Mouse (Mus musculus) intestine, embryonic 16.5 days (tissue): ENCODE data around the gene Abraxas2. TPM values are rescaled to one million over a fixed set of nuclear protein-coding genes. Genes with fewer than 3 reads are reported as not detected.

Source experiments
- ATAC-seq: fragments of 200-750 bp; cut with Nextera tagmentation; 2 replicates; pipeline ENCODE4 v1.8.0; 2017; ENCODE audit warnings: moderate TSS enrichment, moderate library complexity
- H3K27ac ChIP-seq: fragments of 300-500 bp; sonication (generic); 2 replicates; pipeline ENCODE4 v1.5.1; 2014; ENCODE audit warnings: mild to moderate bottlenecking, low read length
- H3K27me3 ChIP-seq: fragments of 300-500 bp; sonication (generic); replicated peaks from 2 replicates; pipeline ENCODE4 v1.6.1; 2014; ENCODE audit warnings: low read length, control low read depth, mixed read lengths; ENCODE audit not compliant: control insufficient read depth, insufficient read depth
- H3K36me3 ChIP-seq: fragments of 300-500 bp; sonication (generic); 2 replicates; pipeline ENCODE4 v1.6.1; 2014; ENCODE audit warnings: low read length, control low read depth; ENCODE audit not compliant: control insufficient read depth, insufficient read depth
- H3K4me1 ChIP-seq: fragments of 300-500 bp; sonication (generic); 2 replicates; pipeline ENCODE4 v1.6.1; 2014; ENCODE audit warnings: low read length, control low read depth, mixed read lengths; ENCODE audit not compliant: control insufficient read depth, insufficient read depth
- H3K4me2 ChIP-seq: fragments of 300-500 bp; sonication (generic); 2 replicates; pipeline ENCODE4 v1.6.1; 2014; ENCODE audit warnings: low read depth, low read length, control low read depth
- H3K4me3 ChIP-seq: fragments of 300-500 bp; sonication (generic); 2 replicates; pipeline ENCODE4 v1.5.1; 2014; ENCODE audit warnings: mild to moderate bottlenecking, low read length
- H3K9ac ChIP-seq: fragments of 300-500 bp; sonication (generic); 2 replicates; pipeline ENCODE4 v1.6.1; 2014; ENCODE audit warnings: low read depth, low read length
- H3K9me3 ChIP-seq: fragments of 300-500 bp; sonication (generic); 2 replicates; pipeline ENCODE4 v1.6.1; 2016; ENCODE audit warnings: low read length, control low read depth; ENCODE audit not compliant: control insufficient read depth
- WGBS: fragments of 180-500 bp; shearing (Covaris S2); extraction: QIAGEN DNeasy Blood & Tissue Kit; methylation state at CpG from one replicate; pipeline ENCODE4 v1.1.7; 2014; 5-methylcytosine and 5-hydroxymethylcytosine counted together
- polyA plus RNA-seq: library from polyadenylated mRNA; unstranded; fragments of >200 nt; fragmentation: Nextera tagmentation; extraction: Ambion mirVana; gene quantifications from 2 replicates; pipeline ENCODE4 v1.2.1, GENCODE M21; 2015

Abraxas2 gene
- polyA plus RNA-seq, 1 experiment from 2014 or later = 32.4 TPM

- H3K9me3 ChIP-seq = no peaks in the 10 kb centered on the region
- H3K27ac ChIP-seq = no peak overlapping the region
- H3K4me2 ChIP-seq = no peak overlapping the region
- H3K36me3 ChIP-seq = no peaks in the 10 kb centered on the region
- 57% methylated on average over 2 of the region's 2 CpGs for WGBS
- H3K9ac ChIP-seq = no peak overlapping the region
- no peaks in the 10 kb centered on the region for H3K27me3 ChIP-seq
- no peaks in the 10 kb centered on the region for H3K4me1 ChIP-seq
- no peak overlapping the region for H3K4me3 ChIP-seq
- peak; percentile 88 for ATAC-seq
Observed at GRCm38 (mm10) chr7:132925227-132925626, 66.2 kb downstream of the Abraxas2 start.

GRCm38 (mm10) chr7:132927201-132927600 is 68.2 kb downstream of the Abraxas2 start:
- H3K27me3 ChIP-seq = no peaks in the 10 kb centered on the region
- no peak overlapping the region for H3K4me3 ChIP-seq
- H3K4me2 ChIP-seq = no peak overlapping the region
- 62% methylated on average over 3 of the region's 3 CpGs for WGBS
- no peaks in the 10 kb centered on the region for H3K36me3 ChIP-seq
- no peak overlapping the region for H3K9ac ChIP-seq
- no peak for ATAC-seq
- no peaks in the 10 kb centered on the region for H3K4me1 ChIP-seq
- no peak overlapping the region for H3K27ac ChIP-seq
- H3K9me3 ChIP-seq = no peaks in the 10 kb centered on the region

- no peaks in the 10 kb centered on the region for H3K9me3 ChIP-seq
- peak overlapping the region; percentile 91 for H3K9ac ChIP-seq
- ATAC-seq = no peak
- no peak overlapping the region for H3K27ac ChIP-seq
- no peaks in the 10 kb centered on the region for H3K27me3 ChIP-seq
- H3K4me3 ChIP-seq = peak overlapping the region; percentile 86
- peaks cover 4% of the 10 kb centered on the region for H3K4me1 ChIP-seq
- peak overlapping the region; percentile 65 for H3K4me2 ChIP-seq
- WGBS = 81% methylated on average over 5 of the region's 5 CpGs
- H3K36me3 ChIP-seq = no peaks in the 10 kb centered on the region
Observed at GRCm38 (mm10) chr7:132930055-132930454, 71.0 kb downstream of the Abraxas2 start.

GRCm38 (mm10) chr7:132930850-132931559 is 72.0 kb downstream of the Abraxas2 start, which contains the start of gene Zranb1:
Gene Zranb1 (plus strand): TSS chr7:132931142.
- Histone ChIP-seq H3K27me3 (no peaks in the 10 kb centered on the region), H3K4me1 (peaks cover 4% of the 10 kb centered on the region), H3K36me3 (no peaks in the 10 kb centered on the region), H3K27ac (peak within 1 kb of the TSS; percentile 98), H3K9me3 (no peaks in the 10 kb centered on the region), H3K4me2 (peak within 1 kb of the TSS; percentile 67), H3K4me3 (peak within 1 kb of the TSS; percentile 86), H3K9ac (peak within 1 kb of the TSS; percentile 91)
- under 1% methylated on average over 80 of the region's 93 CpGs for WGBS
- peak; percentile 100 for ATAC-seq

- peak overlapping the region; percentile 91 for H3K9ac ChIP-seq
- H3K9me3 ChIP-seq = no peaks in the 10 kb centered on the region
- under 1% methylated on average over 53 of the region's 55 CpGs for WGBS
- no peaks in the 10 kb centered on the region for H3K27me3 ChIP-seq
- no peaks in the 10 kb centered on the region for H3K36me3 ChIP-seq
- peaks cover 4% of the 10 kb centered on the region for H3K4me1 ChIP-seq
- H3K27ac ChIP-seq = peak overlapping the region; percentile 98
- ATAC-seq = 0 out of 2 replicates have a peak, but pooled peaks have one; percentile 0
- H3K4me2 ChIP-seq = peak overlapping the region; percentile 67
- peak overlapping the region; percentile 86 for H3K4me3 ChIP-seq
Observed at GRCm38 (mm10) chr7:132931560-132932351, 72.7 kb downstream of the Abraxas2 start.

- 82% methylated on average over 1 of the region's 1 CpGs for WGBS
- Histone ChIP-seq H3K27me3 (no peaks in the 10 kb centered on the region), H3K9ac (no peak overlapping the region), H3K36me3 (no peaks in the 10 kb centered on the region), H3K4me1 (peaks cover 4% of the 10 kb centered on the region), H3K27ac (no peak overlapping the region), H3K4me3 (no peak overlapping the region), H3K9me3 (no peaks in the 10 kb centered on the region), H3K4me2 (no peak overlapping the region)
- no peak for ATAC-seq
Observed at GRCm38 (mm10) chr7:132933331-132933730, 74.3 kb downstream of the Abraxas2 start.

Other genes with a start within 250 kb of the Abraxas2 start
- gene Lhpp, start 248.6 kb upstream of the Abraxas2 start, polyA plus RNA-seq = 47.8 and 54.7 TPM in 2 replicates
- 22.2 and 23.7 TPM in 2 replicates for gene Fam53b, start 45.3 kb upstream of the Abraxas2 start, polyA plus RNA-seq
- 47.6 and 52.1 TPM in 2 replicates for gene Eef1akmt2, start 6.6 kb upstream of the Abraxas2 start, polyA plus RNA-seq
- 5.7 and 6.3 TPM in 2 replicates for gene Zranb1, start 71.9 kb downstream of the Abraxas2 start, polyA plus RNA-seq